Mouse (Mus musculus) E14TG2a.4 (cell line): ENCODE data around the gene Zbtb20.

Source experiments
- H3K27me3 ChIP-seq: 2 replicates; pipeline ENCODE4 v1.6.1; 2014; ENCODE audit warnings: low read length, control low read depth; ENCODE audit not compliant: insufficient read depth
- H3K36me3 ChIP-seq: 2 replicates; pipeline ENCODE4 v1.6.1; 2014; ENCODE audit warnings: low read length, control low read depth; ENCODE audit not compliant: insufficient read depth
- H3K4me1 ChIP-seq: replicated peaks from 2 replicates; pipeline ENCODE4 v1.6.1; 2014; ENCODE audit warnings: low read depth, low read length, control low read depth
- H3K4me3 ChIP-seq: replicated peaks from 2 replicates; pipeline ENCODE4 v1.5.1; 2014; ENCODE audit warnings: mild to moderate bottlenecking, low read length
- H3K9me3 ChIP-seq: 2 replicates; pipeline ENCODE4 v1.6.1; 2014; ENCODE audit warnings: low read length, control low read depth
- CTCF ChIP-seq: conservative IDR thresholded peaks from 2 replicates; pipeline ENCODE4 v1.5.1; 2014; ENCODE audit warnings: low read length
- NANOG ChIP-seq: IDR thresholded peaks from 2 replicates; pipeline ENCODE4 v1.6.1; 2014; ENCODE audit warnings: borderline replicate concordance, low read length, mixed read lengths
- POU5F1 ChIP-seq: IDR thresholded peaks from 2 replicates; pipeline ENCODE4 v1.6.1; 2014; ENCODE audit warnings: low read length, borderline replicate concordance

Gene Zbtb20

DNA sequence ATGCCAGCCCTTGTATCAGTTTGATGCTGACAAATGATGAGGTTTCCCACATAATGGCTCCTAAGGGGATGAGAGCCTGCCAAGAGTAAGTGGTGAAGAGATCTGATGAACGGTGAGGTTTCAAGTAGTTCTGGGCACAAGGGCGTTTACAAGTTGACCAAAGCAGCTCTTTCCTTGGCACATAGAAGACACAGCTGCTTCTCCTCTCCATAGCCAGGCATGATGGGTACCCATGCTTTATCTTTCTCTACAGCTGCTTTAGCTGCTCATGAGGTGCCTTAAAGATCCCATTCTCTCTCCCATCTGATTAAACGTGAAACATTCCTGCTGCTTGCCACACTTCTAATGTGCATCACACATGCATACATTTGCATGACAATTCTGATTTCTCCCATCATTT, 595.4 kb downstream of the Zbtb20 start:
- Histone ChIP-seq H3K4me3 (no peak overlapping the region), H3K27me3 (no peaks in the 10 kb centered on the region), H3K9me3 (no peaks in the 10 kb centered on the region), H3K4me1 (peaks cover 6% of the 10 kb centered on the region), H3K36me3 (no peaks in the 10 kb centered on the region)
- no peak for TF ChIP-seq POU5F1
- TF ChIP-seq NANOG = no peak
- no peak for TF ChIP-seq CTCF

DNA sequence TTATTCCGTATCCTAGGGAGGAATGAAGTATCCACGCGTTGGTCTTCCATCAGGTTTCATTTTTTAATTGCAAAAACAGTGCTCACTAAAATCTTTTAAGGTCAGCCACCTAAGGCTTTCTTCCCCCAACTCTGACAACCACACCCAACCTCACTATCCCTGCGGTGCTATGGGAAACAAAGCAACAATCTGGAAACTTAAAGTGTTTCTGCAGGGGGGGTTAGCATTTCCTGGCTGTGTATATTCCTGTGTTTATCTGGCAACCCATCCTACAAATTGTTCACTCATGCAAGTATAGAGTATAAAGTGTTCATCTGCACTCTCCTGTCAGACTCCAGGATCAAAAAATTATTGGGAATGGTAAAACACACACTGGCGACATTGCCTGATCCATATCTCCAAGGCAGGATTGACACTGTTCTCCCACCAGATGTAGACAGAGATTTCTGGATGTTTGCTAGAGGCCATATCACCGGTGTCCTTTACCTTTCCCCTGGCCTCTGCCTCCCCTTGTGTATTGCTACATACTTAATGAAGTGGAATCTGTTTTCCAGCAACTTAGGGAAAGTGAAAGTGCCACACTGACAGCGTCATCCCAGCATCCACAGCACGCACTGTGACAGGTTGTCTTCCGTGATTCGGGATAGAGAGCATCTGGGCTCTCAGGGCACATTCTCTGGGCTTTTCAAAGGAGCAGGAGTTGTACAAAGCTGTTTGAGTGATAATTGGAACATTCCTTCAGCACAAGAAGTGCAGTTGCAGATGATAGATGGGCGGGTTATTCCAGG, 599.5 kb downstream of the Zbtb20 start:
- Histone ChIP-seq H3K4me3 (no peak overlapping the region), H3K36me3 (no peaks in the 10 kb centered on the region), H3K9me3 (no peaks in the 10 kb centered on the region), H3K4me1 (peaks cover 6% of the 10 kb centered on the region), H3K27me3 (no peaks in the 10 kb centered on the region)
- TF ChIP-seq CTCF = no peak
- no peak for TF ChIP-seq POU5F1
- no peak for TF ChIP-seq NANOG

DNA sequence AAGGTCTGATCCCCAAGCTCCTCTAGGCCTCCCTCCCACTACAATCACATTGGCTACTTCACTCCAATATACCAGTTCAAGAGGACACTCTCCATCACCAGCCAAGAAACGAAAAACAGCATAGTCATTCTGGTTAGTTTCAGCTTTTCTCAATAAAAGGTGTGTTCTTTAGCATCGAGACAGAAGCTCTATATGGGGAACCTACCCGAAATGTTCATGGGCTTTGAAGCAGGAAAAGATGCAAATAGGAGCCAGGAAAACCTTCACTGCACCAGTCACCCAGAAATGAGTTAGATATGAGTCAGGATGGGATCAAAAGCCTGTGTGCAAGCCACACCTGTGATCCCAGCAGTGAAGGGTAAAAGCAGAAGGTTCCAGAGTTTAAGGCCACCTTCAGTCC, 601.2 kb downstream of the Zbtb20 start:
- Histone ChIP-seq H3K4me3 (no peak overlapping the region), H3K9me3 (no peaks in the 10 kb centered on the region), H3K27me3 (no peaks in the 10 kb centered on the region), H3K4me1 (peaks cover 6% of the 10 kb centered on the region), H3K36me3 (no peaks in the 10 kb centered on the region)
- TF ChIP-seq POU5F1 = no peak
- no peak for TF ChIP-seq NANOG
- no peak for TF ChIP-seq CTCF

DNA sequence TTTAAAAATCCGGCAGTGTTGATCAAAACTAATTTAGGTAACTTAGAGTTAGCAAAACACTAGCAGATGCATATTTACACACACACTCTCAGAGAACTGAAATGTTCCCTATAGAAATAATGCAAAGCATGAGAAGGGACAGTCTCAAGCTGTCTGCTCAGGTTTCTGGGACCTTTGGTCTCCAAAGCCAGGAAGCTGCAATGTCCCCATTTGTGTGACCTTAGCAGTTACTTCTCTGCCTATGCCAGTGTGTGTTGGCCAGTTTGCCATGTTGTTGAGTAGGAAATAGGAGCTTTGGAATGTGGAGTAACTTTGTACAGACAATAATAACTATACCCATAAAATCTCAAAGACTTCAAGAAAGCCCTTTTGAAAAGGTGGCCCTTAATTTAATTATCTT, 602.7 kb downstream of the Zbtb20 start:
- TF ChIP-seq CTCF (no peak), POU5F1 (no peak), NANOG (no peak)
- H3K4me3 ChIP-seq = no peak overlapping the region
- peaks cover 6% of the 10 kb centered on the region for H3K4me1 ChIP-seq

DNA sequence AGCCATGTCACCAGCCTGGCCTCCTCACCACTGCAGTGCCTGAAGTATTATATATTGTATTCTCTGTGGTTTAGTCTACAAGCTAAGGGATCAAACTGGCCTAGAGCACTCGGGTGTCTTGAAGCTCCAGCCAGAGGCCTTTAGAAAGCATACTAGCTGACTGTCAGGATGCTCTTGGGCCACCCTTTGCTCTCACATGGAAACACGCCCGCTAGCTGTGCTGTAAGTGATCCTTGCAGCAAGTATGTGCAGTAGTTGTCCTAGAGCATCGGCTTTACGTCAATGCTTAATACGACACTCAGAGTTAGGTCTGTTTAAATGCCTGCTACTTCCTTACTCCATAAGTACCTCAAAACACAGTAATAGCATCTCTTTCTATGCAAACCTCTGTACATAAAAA, 604.9 kb downstream of the Zbtb20 start:
- H3K4me3 ChIP-seq = no peak overlapping the region
- no peaks in the 10 kb centered on the region for H3K9me3 ChIP-seq
- H3K36me3 ChIP-seq = no peaks in the 10 kb centered on the region
- no peaks in the 10 kb centered on the region for H3K4me1 ChIP-seq
- no peaks in the 10 kb centered on the region for H3K27me3 ChIP-seq
- TF ChIP-seq NANOG (no peak), POU5F1 (no peak), CTCF (no peak)

More for the DNA sequence above, 602.7 kb downstream of the Zbtb20 start:
- no peaks in the 10 kb centered on the region for H3K27me3 ChIP-seq
- H3K36me3 ChIP-seq = no peaks in the 10 kb centered on the region
- no peaks in the 10 kb centered on the region for H3K9me3 ChIP-seq

DNA sequence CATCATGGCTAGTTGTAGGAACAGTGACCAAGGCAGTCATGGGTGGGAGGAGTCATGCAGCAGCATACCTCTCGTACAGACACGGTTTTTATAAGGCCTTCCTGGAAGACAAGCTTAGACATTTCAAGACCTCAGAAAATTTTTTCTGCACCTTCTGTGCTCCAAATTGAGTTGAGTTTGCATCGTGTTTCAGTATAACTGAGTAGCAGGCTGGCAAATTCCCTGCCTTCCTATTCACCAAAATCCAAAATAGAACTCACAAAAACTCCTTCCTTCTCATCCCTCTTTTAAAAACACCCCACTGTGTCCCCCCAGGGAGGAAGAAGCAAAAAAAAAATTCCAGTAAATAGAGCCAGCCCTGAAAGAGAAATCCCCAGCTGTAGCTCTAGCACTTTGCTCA, 606.4 kb downstream of the Zbtb20 start:
- no peaks in the 10 kb centered on the region for H3K27me3 ChIP-seq
- no peaks in the 10 kb centered on the region for H3K9me3 ChIP-seq
- no peaks in the 10 kb centered on the region for H3K36me3 ChIP-seq
- H3K4me1 ChIP-seq = no peaks in the 10 kb centered on the region
- H3K4me3 ChIP-seq = no peak overlapping the region
- no peak for TF ChIP-seq CTCF
- TF ChIP-seq NANOG = no peak
- no peak for TF ChIP-seq POU5F1

DNA sequence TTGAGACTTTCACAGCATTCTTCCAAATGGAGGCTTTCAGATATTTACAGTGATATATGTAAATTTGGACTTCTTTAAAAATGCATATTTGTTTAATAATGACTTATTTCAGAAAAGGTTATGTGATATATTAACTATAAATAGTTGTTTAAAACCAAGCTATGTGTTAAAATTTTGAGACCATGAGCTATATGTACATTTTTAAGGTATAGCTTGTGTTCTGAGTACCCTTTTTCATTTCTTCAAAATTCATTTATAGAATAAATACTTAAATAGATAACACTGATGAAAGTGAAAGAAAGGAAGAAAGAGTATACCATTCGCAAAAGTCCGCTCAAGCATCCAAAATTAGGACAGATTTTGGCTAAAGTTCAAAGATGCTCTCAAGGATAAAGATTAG, 607.1 kb downstream of the Zbtb20 start:
- TF ChIP-seq CTCF = no peak
- TF ChIP-seq POU5F1 = no peak
- no peak for TF ChIP-seq NANOG
- no peaks in the 10 kb centered on the region for H3K9me3 ChIP-seq
- H3K36me3 ChIP-seq = no peaks in the 10 kb centered on the region
- H3K4me1 ChIP-seq = no peaks in the 10 kb centered on the region
- no peaks in the 10 kb centered on the region for H3K27me3 ChIP-seq
- no peak overlapping the region for H3K4me3 ChIP-seq

DNA sequence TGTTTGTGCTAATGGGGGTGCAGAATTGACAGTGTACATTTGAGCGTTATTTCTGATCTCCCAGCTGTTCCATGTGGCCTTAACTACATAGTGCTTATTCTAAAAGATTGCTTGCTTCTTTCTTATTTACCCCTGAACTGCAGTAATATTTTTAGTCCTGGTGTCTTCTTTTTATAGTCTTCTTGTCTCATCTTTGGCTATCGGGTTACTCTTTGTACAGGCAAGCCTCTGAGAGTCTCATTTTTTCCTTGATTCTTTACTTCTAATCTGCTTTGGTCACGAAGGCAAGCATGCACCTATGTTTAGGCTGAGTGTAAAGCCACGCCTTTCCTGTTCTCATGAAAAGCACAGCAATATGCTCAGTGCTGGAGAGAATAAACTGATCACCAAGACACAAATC, 608.7 kb downstream of the Zbtb20 start:
- no peaks in the 10 kb centered on the region for H3K27me3 ChIP-seq
- H3K36me3 ChIP-seq = no peaks in the 10 kb centered on the region
- TF ChIP-seq NANOG (no peak), POU5F1 (no peak), CTCF (no peak)
- no peaks in the 10 kb centered on the region for H3K4me1 ChIP-seq
- H3K9me3 ChIP-seq = no peaks in the 10 kb centered on the region
- no peak overlapping the region for H3K4me3 ChIP-seq

DNA sequence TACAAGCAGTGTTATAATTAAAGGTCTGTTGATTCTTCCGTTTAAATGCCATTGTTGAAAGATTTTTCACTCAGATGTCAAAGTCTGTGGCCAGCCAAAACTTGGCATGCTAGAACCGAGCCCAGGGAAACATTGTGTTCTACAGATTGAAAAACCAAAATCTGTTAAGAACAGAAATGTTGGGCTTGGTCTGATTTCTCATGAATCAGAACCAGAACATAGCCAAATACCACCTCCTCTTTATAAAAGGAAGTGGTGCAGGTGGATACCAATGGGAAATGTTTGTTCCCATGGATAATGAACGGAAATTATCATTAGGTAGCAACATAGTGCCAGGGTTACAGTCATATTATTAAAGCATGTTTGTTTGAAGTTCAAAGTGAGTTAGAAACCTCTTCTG, 613.7 kb downstream of the Zbtb20 start:
- no peaks in the 10 kb centered on the region for H3K36me3 ChIP-seq
- H3K4me1 ChIP-seq = no peaks in the 10 kb centered on the region
- no peaks in the 10 kb centered on the region for H3K27me3 ChIP-seq
- no peak overlapping the region for H3K4me3 ChIP-seq
- H3K9me3 ChIP-seq = no peaks in the 10 kb centered on the region
- TF ChIP-seq POU5F1 = no peak
- TF ChIP-seq CTCF = no peak
- TF ChIP-seq NANOG = no peak
